Mouse (Mus musculus): ENCODE measurements around the gene Zfp51. TPM values are rescaled to one million over a fixed set of nuclear protein-coding genes. Genes with fewer than 3 reads are reported as not detected.
A peak's percentile ranks its signal among the peaks of the same experiment; 100 is the strongest.
"Not testable (repeated sequence)": the region's sequence is repeated elsewhere in the genome, so short reads cannot be mapped to it uniquely, and the experiment has no call there.

Gene Zfp51
- 1 to 10 TPM; 4.0 to 4.6 TPM for total RNA-seq (2021)
- long read RNA-seq, experiment 1, transcript Zfp51-201 (5 exons, 2,574 nt): major isoform, 5 of 7 reads
- long read RNA-seq, experiment 1, partial matches to known transcripts: 0 of 7 reads
- long read RNA-seq, experiment 1, other reads (novel, unspliced or antisense): 2 of 7 reads
- long read RNA-seq, experiment 2, partial matches to known transcripts: 0 of 3 reads
- long read RNA-seq, experiment 2, other reads (novel, unspliced or antisense): 0 of 3 reads

GRCm38 (mm10) chr17:21450138-21450704 is at the start of gene Zfp51:
TSS of gene Zfp51 (plus strand) at chr17:21450374.
- DNase-seq (ENCODE audit: extremely low spot score in 1 of 2, low spot score in 2 of 2): peak; percentile 75 to 83
- no peak for TF ChIP-seq CTCF (IDR thresholded peaks at IDR 0.05)
- intact Hi-C loops (cut with DNase I): loop anchor here (1.0 to 2.0 kb wide), 2 partner anchors 39 to 66 kb away; partner anchors contain the start of gene Zfp53
- Histone ChIP-seq H3K4me3 (peak within 1 kb of the TSS; percentile 77), H3K27ac (peak within 1 kb of the TSS; percentile 81)

GRCm38 (mm10) chr17:21422664-21423599 is 27.2 kb upstream of the Zfp51 start, which contains the start of gene Zfp54:
TSS of gene Zfp54 (plus strand) at chr17:21423227.
- intact Hi-C loops (cut with DNase I): loop anchor here (1.0 to 2.0 kb wide), 3 partner anchors 111 to 192 kb away; no protein-coding TSS in a partner anchor
- TF ChIP-seq CTCF (IDR thresholded peaks at IDR 0.05): peak; percentile 90
- DNase-seq (ENCODE audit: extremely low spot score in 1 of 2, low spot score in 2 of 2): peak; percentile 24 to 51
- H3K4me3 ChIP-seq: peak within 1 kb of the TSS; percentile 51
- H3K27ac ChIP-seq: peak within 1 kb of the TSS; percentile 37; the same call in 1 of the 2 replicates

DNA sequence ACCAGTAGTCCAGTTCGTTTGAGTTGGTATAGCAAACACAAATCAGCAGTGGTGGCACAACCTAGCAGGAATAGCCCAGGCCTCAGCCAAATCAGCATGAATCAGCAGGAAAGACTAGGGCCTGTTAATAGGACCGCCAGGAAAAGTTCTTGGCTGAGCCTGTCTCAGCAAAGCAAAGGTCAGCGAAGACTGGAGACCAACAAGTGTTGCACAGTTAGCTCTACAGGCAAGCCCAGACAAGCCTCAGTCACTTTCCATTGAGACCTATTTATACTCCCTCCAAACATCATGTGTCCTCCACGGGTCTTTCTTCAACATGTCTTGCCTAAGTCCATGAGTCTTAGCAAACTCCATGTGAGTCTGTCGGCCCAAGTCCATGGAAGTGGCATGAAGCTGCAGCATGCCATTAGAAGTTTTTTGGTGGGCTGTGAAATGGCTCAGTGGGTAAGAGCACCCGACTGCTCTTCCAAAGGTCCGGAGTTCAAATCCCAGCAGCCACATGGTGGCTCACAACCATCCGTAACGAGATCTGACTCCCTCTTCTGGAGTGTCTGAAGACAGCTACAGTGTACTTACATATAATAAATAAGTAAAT is 11.3 kb upstream of the Zfp51 start:
- intact Hi-C loops (cut with DNase I); H3K4me3 ChIP-seq; H3K27ac ChIP-seq; DNase-seq (ENCODE audit: extremely low spot score in 1 of 2, low spot score in 2 of 2): not testable (repeated sequence)

DNA sequence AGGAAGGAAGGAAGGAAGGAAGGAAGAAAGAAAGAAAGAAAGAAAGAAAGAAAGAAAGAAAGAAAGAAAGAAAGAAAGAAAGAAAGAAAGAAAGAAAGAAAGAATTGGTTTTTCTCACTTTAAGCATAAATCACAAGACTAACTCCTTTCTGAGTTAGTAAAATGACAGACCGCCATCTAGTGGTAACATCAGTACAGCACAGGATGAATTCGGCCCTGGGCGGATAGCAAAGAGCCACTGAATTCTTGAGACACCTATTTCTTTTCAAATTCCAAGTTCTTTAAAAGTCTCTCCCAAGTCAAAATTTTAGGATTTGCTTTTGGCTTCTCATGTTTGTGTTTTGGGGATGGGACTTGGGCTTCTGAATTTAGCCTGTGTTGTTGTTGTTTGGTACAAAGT is 505 bp upstream of the Zfp51 start:
- peak; percentile 58 to 71 for DNase-seq (ENCODE audit: extremely low spot score in 1 of 2, low spot score in 2 of 2)
- H3K27ac ChIP-seq: peak overlapping the region; percentile 81
- H3K4me3 ChIP-seq: peak overlapping the region; percentile 77
- TF ChIP-seq CTCF (IDR thresholded peaks at IDR 0.05): peak; percentile 86
- intact Hi-C loops (cut with DNase I): loop anchor here (1.0 to 2.0 kb wide), 2 partner anchors 39 to 67 kb away; partner anchors contain the start of gene Zfp53

- intact Hi-C loops (cut with DNase I): no loop called here
- TF ChIP-seq CTCF (IDR thresholded peaks at IDR 0.05): no peak
- no peak for DNase-seq (ENCODE audit: extremely low spot score in 1 of 2, low spot score in 2 of 2)
- H3K27ac ChIP-seq: no peak overlapping the region
- H3K4me3 ChIP-seq: no peak overlapping the region
Measured at GRCm38 (mm10) chr17:21463550-21463949, 13.4 kb downstream of the Zfp51 start.

DNA sequence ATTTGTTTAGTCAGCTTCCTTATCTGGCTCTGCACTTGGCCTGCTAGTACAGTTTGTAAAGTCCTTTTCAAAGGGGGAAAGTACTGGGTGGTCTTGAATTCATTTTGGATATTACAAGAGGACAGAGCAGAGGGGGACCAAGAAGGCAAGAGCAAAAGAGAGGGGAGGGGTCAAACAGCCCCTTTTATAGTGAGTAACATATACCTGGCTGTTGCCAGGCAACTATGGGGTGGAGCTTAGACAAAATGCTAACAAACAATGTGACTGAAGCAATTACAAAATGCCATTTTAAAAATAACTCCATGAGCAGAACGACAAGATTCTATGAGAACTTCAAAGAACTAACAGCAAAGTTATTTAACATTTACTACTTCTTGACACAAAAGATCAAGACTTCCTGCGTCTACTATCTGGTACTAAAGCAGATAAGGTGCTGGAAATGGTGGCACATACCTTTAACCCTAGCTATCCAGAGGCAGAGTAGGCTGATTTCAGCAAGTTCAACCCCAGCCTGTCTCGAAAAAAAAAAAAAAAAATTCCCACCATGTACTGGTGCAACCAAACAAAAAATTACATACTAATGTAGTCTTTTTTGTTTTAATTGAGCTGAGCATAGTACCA is 22.0 kb downstream of the Zfp51 start:
- H3K27ac ChIP-seq: no peak overlapping the region
- DNase-seq (ENCODE audit: extremely low spot score in 1 of 2, low spot score in 2 of 2): no peak
- H3K4me3 ChIP-seq: no peak overlapping the region
- TF ChIP-seq CTCF (IDR thresholded peaks at IDR 0.05): no peak
- intact Hi-C loops (cut with DNase I): no loop called here

DNA sequence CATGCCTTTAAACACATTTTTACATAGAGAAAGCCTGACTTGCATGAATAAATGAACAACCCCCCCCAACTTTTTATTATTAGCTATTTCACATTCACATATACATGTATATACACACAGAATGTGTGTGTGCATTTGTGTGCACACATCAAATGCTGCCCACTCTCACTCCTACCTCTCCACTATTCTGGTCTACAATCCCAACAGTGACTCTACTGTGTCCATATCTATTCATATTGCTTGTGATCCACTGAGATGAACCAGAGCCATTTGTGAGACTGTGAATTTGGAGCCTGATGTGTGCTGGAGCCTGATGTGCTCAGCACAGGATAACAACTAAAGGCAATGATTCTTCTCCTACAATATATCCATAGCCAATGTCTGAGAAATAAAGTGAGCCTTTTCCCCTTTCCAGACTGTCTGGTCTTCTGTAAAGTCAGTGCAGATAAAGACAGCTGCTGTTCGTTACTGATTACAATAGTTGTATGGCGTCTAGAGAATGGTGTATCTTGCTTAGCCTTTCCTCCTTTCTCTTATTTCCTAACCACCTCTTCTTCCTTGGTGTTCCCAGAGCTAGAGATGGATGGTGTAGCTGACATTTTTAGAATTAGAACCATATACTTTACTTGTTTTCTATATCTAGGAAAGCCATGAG is 22.6 kb downstream of the Zfp51 start:
- intact Hi-C loops (cut with DNase I): no loop called here
- H3K4me3 ChIP-seq: no peak overlapping the region
- no peak for TF ChIP-seq CTCF (IDR thresholded peaks at IDR 0.05)
- DNase-seq (ENCODE audit: extremely low spot score in 1 of 2, low spot score in 2 of 2): no peak
- H3K27ac ChIP-seq: no peak overlapping the region

GRCm38 (mm10) chr17:21473362-21474190 is 23.4 kb downstream of the Zfp51 start:
- intact Hi-C loops (cut with DNase I): no loop called here
- Histone ChIP-seq H3K4me3 (no peak overlapping the region), H3K27ac (no peak overlapping the region)
- TF ChIP-seq CTCF (IDR thresholded peaks at IDR 0.05): no peak; the same call in none of the 2 replicates
- no peak for DNase-seq (ENCODE audit: extremely low spot score in 1 of 2, low spot score in 2 of 2)

- intact Hi-C loops (cut with DNase I); DNase-seq (ENCODE audit: extremely low spot score in 1 of 2, low spot score in 2 of 2); H3K27ac ChIP-seq; H3K4me3 ChIP-seq: not testable (repeated sequence)
Measured at GRCm38 (mm10) chr17:21474729-21475128, 24.6 kb downstream of the Zfp51 start.

DNA sequence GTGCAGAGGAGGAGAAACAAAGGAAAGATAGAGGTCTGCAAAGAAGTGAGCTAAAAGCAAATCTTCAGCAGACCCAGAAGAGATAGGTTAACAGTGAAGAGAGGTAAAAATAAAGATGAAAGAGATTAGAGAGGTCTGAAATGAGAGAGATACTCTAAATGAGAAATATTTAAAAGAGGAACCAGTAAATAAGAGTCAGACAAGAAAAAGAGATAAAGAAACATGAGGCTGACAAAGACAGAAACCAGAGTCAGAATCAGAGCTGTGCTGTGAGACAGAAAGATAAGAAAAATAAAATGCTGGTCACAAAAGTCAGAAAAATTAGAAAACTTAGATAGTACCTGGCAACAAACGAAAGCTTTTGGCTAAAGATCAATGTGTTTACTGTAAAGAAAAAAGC is 25.1 kb downstream of the Zfp51 start:
- H3K4me3 ChIP-seq; intact Hi-C loops (cut with DNase I); H3K27ac ChIP-seq; DNase-seq (ENCODE audit: extremely low spot score in 1 of 2, low spot score in 2 of 2): not testable (repeated sequence)

- intact Hi-C loops (cut with DNase I); H3K4me3 ChIP-seq; DNase-seq (ENCODE audit: extremely low spot score in 1 of 2, low spot score in 2 of 2); H3K27ac ChIP-seq: not testable (repeated sequence)
Measured at GRCm38 (mm10) chr17:21476351-21476750, 26.2 kb downstream of the Zfp51 start.

DNA sequence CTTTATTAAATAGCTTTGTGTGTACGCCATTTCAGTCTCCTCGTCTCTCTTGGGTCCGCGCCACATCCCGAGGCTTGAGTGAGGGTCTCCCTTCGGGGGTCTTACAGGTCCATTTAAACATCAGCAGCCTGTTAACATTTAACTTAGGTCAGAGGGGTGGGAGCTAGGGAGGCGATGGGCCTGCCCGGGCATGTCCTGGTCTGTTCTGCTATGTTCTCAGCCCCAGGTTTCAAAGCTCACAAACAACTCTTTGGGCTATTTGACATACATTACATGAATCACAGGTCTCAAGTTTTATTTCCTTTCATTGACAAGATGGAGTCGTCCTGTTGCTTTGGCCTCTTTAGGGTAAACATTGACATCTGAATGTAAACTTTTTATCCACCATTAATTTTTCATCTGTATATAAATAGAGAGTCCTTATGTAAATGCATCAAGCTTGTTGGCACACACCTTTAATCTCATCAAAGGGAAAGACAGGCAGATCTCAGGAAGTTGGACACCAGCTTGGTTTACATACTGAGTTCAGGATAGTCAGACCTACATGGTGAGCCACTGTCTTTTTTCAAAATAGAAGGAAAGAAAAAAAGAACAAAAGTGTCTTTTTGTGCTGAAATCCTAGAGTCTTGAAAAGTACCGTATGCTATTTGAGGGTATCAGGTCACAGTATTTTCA is 28.1 kb downstream of the Zfp51 start:
- H3K27ac ChIP-seq; DNase-seq (ENCODE audit: extremely low spot score in 1 of 2, low spot score in 2 of 2); H3K4me3 ChIP-seq; intact Hi-C loops (cut with DNase I): not testable (repeated sequence)

All from left cerebral cortex, adult 2 months (tissue).